Mouse (Mus musculus): Measurements from ENCODE around the gene Cpm. TPM values are rescaled to one million over a fixed set of nuclear protein-coding genes. Genes with fewer than 3 reads are reported as not detected.

Gene Cpm
- polyA plus RNA-seq, 1 experiment from 2014 or later: 6.2 TPM

- H3K4me2 ChIP-seq: no peak overlapping the region
These were observed 7.9 kb downstream of the Cpm start for GRCm38 (mm10) chr10:117637062-117637744.

GRCm38 (mm10) chr10:117637745-117638577 is 8.7 kb downstream of the Cpm start:
- no peak for ATAC-seq (ENCODE audit: low read depth)
- WGBS: 58% methylated on average over 9 of the region's 9 CpGs
- Histone ChIP-seq H3K4me3 (no peak overlapping the region), H3K9me3 (no peaks in the 10 kb centered on the region), H3K27ac (replicated peaks) (no peak overlapping the region), H3K9ac (no peak overlapping the region), H3K36me3 (no peaks in the 10 kb centered on the region), H3K4me1 (replicated peaks) (no peaks in the 10 kb centered on the region), H3K27me3 (no peaks in the 10 kb centered on the region), H3K4me2 (no peak overlapping the region)

More at GRCm38 (mm10) chr10:117637062-117637744, 7.9 kb downstream of the Cpm start:
- H3K9ac ChIP-seq: no peak overlapping the region
- H3K4me3 ChIP-seq: no peak overlapping the region
- H3K36me3 ChIP-seq: no peaks in the 10 kb centered on the region
- H3K4me1 ChIP-seq (replicated peaks): no peaks in the 10 kb centered on the region
- H3K9me3 ChIP-seq: no peaks in the 10 kb centered on the region
- WGBS: 75% methylated on average over 9 of the region's 9 CpGs
- H3K27ac ChIP-seq (replicated peaks): no peak overlapping the region
- ATAC-seq (ENCODE audit: low read depth): no peak
- no peaks in the 10 kb centered on the region for H3K27me3 ChIP-seq

- Histone ChIP-seq H3K27ac (replicated peaks) (no peak overlapping the region), H3K9ac (no peak overlapping the region), H3K9me3 (no peaks in the 10 kb centered on the region), H3K27me3 (no peaks in the 10 kb centered on the region), H3K4me3 (no peak overlapping the region), H3K36me3 (no peaks in the 10 kb centered on the region), H3K4me1 (replicated peaks) (0 out of 2 replicates have a peak, but pooled peaks cover 1% of the 10 kb centered on the region), H3K4me2 (no peak overlapping the region)
- 65% methylated on average over 7 of the region's 7 CpGs for WGBS
- no peak for ATAC-seq (ENCODE audit: low read depth)
These were observed 9.4 kb downstream of the Cpm start for GRCm38 (mm10) chr10:117638578-117639220.

GRCm38 (mm10) chr10:117639221-117639599 is 9.9 kb downstream of the Cpm start:
- no peak for ATAC-seq (ENCODE audit: low read depth)
- H3K4me1 ChIP-seq (replicated peaks): 0 out of 2 replicates have a peak, but pooled peaks cover 6% of the 10 kb centered on the region
- H3K4me2 ChIP-seq: no peak overlapping the region
- H3K4me3 ChIP-seq: no peak overlapping the region
- no peaks in the 10 kb centered on the region for H3K27me3 ChIP-seq
- H3K9ac ChIP-seq: no peak overlapping the region
- no peaks in the 10 kb centered on the region for H3K36me3 ChIP-seq
- WGBS: 94% methylated on average over 8 of the region's 8 CpGs
- no peaks in the 10 kb centered on the region for H3K9me3 ChIP-seq
- H3K27ac ChIP-seq (replicated peaks): no peak overlapping the region

- no peaks in the 10 kb centered on the region for H3K36me3 ChIP-seq
- 61% methylated on average over 21 of the region's 21 CpGs for WGBS
- H3K27me3 ChIP-seq: no peaks in the 10 kb centered on the region
- ATAC-seq (ENCODE audit: low read depth): no peak
- 0 out of 2 replicates have a peak, but pooled peaks cover 9% of the 10 kb centered on the region for H3K4me1 ChIP-seq (replicated peaks)
- no peak overlapping the region for H3K4me2 ChIP-seq
- no peak overlapping the region for H3K4me3 ChIP-seq
- H3K9ac ChIP-seq: no peak overlapping the region
- no peaks in the 10 kb centered on the region for H3K9me3 ChIP-seq
- H3K27ac ChIP-seq (replicated peaks): no peak overlapping the region
These were observed 10.7 kb downstream of the Cpm start for GRCm38 (mm10) chr10:117639899-117640594.

GRCm38 (mm10) chr10:117640595-117641078 is 11.3 kb downstream of the Cpm start:
- Histone ChIP-seq H3K27me3 (no peaks in the 10 kb centered on the region), H3K4me3 (no peak overlapping the region), H3K27ac (replicated peaks) (no peak overlapping the region), H3K36me3 (no peaks in the 10 kb centered on the region), H3K9ac (no peak overlapping the region), H3K9me3 (no peaks in the 10 kb centered on the region), H3K4me1 (replicated peaks) (peaks cover 10% of the 10 kb centered on the region; the same call in 1 of the 2 replicates), H3K4me2 (no peak overlapping the region)
- no peak for ATAC-seq (ENCODE audit: low read depth)
- WGBS: 75% methylated on average over 7 of the region's 7 CpGs

GRCm38 (mm10) chr10:117641400-117642200 is 12.3 kb downstream of the Cpm start:
- H3K9me3 ChIP-seq: no peaks in the 10 kb centered on the region
- peaks cover 13% of the 10 kb centered on the region; the same call in 1 of the 2 replicates for H3K4me1 ChIP-seq (replicated peaks)
- H3K4me3 ChIP-seq: no peak overlapping the region
- H3K27me3 ChIP-seq: no peaks in the 10 kb centered on the region
- H3K36me3 ChIP-seq: no peaks in the 10 kb centered on the region
- no peak overlapping the region for H3K27ac ChIP-seq (replicated peaks)
- no peak for ATAC-seq (ENCODE audit: low read depth)
- H3K9ac ChIP-seq: no peak overlapping the region
- H3K4me2 ChIP-seq: no peak overlapping the region
- WGBS: 66% methylated on average over 20 of the region's 20 CpGs

GRCm38 (mm10) chr10:117642201-117642450 is 12.8 kb downstream of the Cpm start:
- no peaks in the 10 kb centered on the region for H3K27me3 ChIP-seq
- H3K4me3 ChIP-seq: no peak overlapping the region
- 86% methylated on average over 9 of the region's 9 CpGs for WGBS
- no peaks in the 10 kb centered on the region for H3K9me3 ChIP-seq
- ATAC-seq (ENCODE audit: low read depth): no peak
- H3K36me3 ChIP-seq: no peaks in the 10 kb centered on the region
- H3K9ac ChIP-seq: no peak overlapping the region
- H3K27ac ChIP-seq (replicated peaks): no peak overlapping the region
- H3K4me1 ChIP-seq (replicated peaks): peaks cover 16% of the 10 kb centered on the region
- H3K4me2 ChIP-seq: no peak overlapping the region

GRCm38 (mm10) chr10:117642491-117643262 is 13.4 kb downstream of the Cpm start:
- H3K4me2 ChIP-seq: no peak overlapping the region
- H3K9ac ChIP-seq: no peak overlapping the region
- ATAC-seq (ENCODE audit: low read depth): no peak
- 96% methylated on average over 15 of the region's 15 CpGs for WGBS
- no peaks in the 10 kb centered on the region for H3K9me3 ChIP-seq
- H3K4me3 ChIP-seq: no peak overlapping the region
- H3K27ac ChIP-seq (replicated peaks): no peak overlapping the region
- H3K4me1 ChIP-seq (replicated peaks): peaks cover 21% of the 10 kb centered on the region
- no peaks in the 10 kb centered on the region for H3K36me3 ChIP-seq
- H3K27me3 ChIP-seq: no peaks in the 10 kb centered on the region

- ATAC-seq (ENCODE audit: low read depth): no peak
- WGBS: 87% methylated on average over 6 of the region's 6 CpGs
- H3K9ac ChIP-seq: no peak overlapping the region
These were observed 14.0 kb downstream of the Cpm start for GRCm38 (mm10) chr10:117643302-117643701.

More at GRCm38 (mm10) chr10:117643302-117643701, 14.0 kb downstream of the Cpm start:
- H3K4me3 ChIP-seq: no peak overlapping the region
- H3K36me3 ChIP-seq: no peaks in the 10 kb centered on the region
- H3K4me2 ChIP-seq: no peak overlapping the region
- H3K27me3 ChIP-seq: no peaks in the 10 kb centered on the region
- H3K9me3 ChIP-seq: no peaks in the 10 kb centered on the region
- peaks cover 21% of the 10 kb centered on the region for H3K4me1 ChIP-seq (replicated peaks)
- no peak overlapping the region for H3K27ac ChIP-seq (replicated peaks)
